Comparison of ENCODE assay signal across 8 mouse cellular contexts in the genomic region with DNA sequence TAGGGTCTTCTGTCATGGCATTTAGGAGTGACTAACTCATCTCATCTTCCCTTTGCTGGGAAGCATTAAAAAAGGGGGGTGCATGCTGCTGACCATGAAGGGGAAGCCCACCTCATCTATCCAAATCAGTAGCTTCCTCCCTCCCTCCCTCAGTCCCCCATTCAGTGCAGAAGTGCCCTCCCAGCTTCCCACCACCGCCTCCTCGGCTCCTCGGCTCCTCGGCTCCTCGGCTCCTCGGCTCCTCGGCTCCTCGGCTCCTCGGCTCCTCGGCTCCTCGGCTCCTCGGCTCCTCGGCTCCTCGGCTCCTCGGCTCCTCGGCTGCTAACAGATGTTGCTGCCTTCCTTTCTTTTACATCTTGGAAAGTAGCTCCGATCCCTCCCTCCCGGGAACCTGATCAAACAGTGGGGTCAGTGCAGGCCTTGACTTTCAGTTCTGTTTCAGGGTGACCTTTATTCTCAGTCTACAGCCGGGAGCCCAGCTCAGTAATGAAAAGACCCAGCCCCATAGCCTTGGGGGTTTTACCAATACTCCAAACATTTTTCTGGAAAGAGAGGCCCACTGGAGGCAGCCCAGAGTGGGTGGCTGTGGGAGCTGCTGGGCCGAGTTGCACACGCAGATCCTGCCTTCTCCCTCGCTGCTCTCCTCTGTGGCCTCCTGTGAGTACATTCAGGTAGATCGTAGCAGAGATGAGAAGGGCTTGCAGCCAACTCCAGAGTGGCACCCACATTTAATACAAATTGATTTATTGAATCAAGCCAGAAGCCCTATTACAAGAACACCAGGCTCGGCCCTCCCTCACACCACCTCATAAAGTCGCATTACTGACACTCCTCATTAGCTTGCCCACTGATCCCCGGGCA.
DNase-seq lines count a peak whose midpoint lies in the region; ATAC-seq lines count a peak whose summit lies in the region.

No protein-coding gene starts in this region.

- H3K9me3 ChIP-seq in kidney, embryonic 14.5 days (ENCODE audit: control insufficient read depth, low read length), result no peaks in the 10 kb centered on the region

- H3K27me3 ChIP-seq in kidney, embryonic 14.5 days (ENCODE audit: control insufficient read depth, insufficient read depth, low read length), result no peaks in the 10 kb centered on the region

- H3K36me3 ChIP-seq in kidney, embryonic 14.5 days (ENCODE audit: control insufficient read depth, insufficient read depth, low read length), result no peaks in the 10 kb centered on the region

- DNase-seq in 3134 (ENCODE audit: extremely low read depth, insufficient read length, low spot score) (peak; percentile 21), NIH3T3 (ENCODE audit: low read depth) (peak; percentile 79)
- DNase-seq in embryo, embryonic 10.5 days (ENCODE audit: low spot score), result peak; percentile 84
- DNase-seq in gastrocnemius, postnatal 25 days, result peak; percentile 38
- peak; percentile 32 to 58 for DNase-seq in lung, postnatal 4 days
- peak; percentile 44 for DNase-seq in right cerebral cortex, postnatal 4 days

- WGBS in kidney, embryonic 14.5 days, result 2% methylated on average over 26 of the region's 26 CpGs

- peak overlapping the region; percentile 96 for H3K27ac ChIP-seq in kidney, embryonic 14.5 days (ENCODE audit: low read depth, low read length)

- peak overlapping the region; percentile 17; the same call in 1 of the 2 replicates for H3K4me3 ChIP-seq in kidney, embryonic 14.5 days (ENCODE audit: low read length)

- peak overlapping the region; percentile 39 for H3K4me2 ChIP-seq in kidney, embryonic 14.5 days (replicated peaks; ENCODE audit: low read depth, low read length)

- ATAC-seq in kidney, embryonic 14.5 days (ENCODE audit: low FRiP score, low TSS enrichment), result peak; percentile 44
- ATAC-seq in CD4-positive, CD25-positive, alpha-beta regulatory T cell, adult 4 months, result no peak

- peak overlapping the region; percentile 48 for H3K9ac ChIP-seq in kidney, embryonic 14.5 days (ENCODE audit: low read depth, low read length)

- H3K4me1 ChIP-seq in kidney, embryonic 14.5 days (ENCODE audit: control insufficient read depth, insufficient read depth, low read length), result peaks cover 61% of the 10 kb centered on the region

Comparison
In these comparisons a context has a peak if more than half of its experiments do, and no peak if none do; other contexts are left out.
1. DNase-seq: peak in every context shown above with its lines; median percentile 84 in embryo, embryonic 10.5 days; 79 in NIH3T3; 45 in lung, postnatal 4 days; 44 in right cerebral cortex, postnatal 4 days; 38 in gastrocnemius, postnatal 25 days; 21 in 3134.